Mouse (Mus musculus) gonadal fat pad, adult 2 months (tissue): Measurements from ENCODE around the gene Arhgap45. TPM values are rescaled to one million over a fixed set of nuclear protein-coding genes. Genes with fewer than 3 reads are reported as not detected.
"Not testable (repeated sequence)": the region's sequence is repeated elsewhere in the genome, so short reads cannot be mapped to it uniquely, and the experiment has no call there.

Experiments used
- DNase-seq: peaks from one replicate; pipeline ENCODE4 v3.0.0-alpha.2; 2012; ENCODE audit warnings: low read depth
- polyA plus RNA-seq: library from polyadenylated mRNA; depleted of rRNA; stranded (reverse); fragments of >200 nt; gene quantifications from 2 replicates; pipeline ENCODE4 v1.2.3, GENCODE M21; 2012

The Arhgap45 gene
- polyA plus RNA-seq, 1 experiment, result 20.1 TPM

GRCm38 (mm10) chr10:80033511-80034391, 17.3 kb downstream of the Arhgap45 start:
- DNase-seq, result no peak

- DNase-seq, result no peak
Measured at GRCm38 (mm10) chr10:80035148-80035547, 18.7 kb downstream of the Arhgap45 start.

DNA sequence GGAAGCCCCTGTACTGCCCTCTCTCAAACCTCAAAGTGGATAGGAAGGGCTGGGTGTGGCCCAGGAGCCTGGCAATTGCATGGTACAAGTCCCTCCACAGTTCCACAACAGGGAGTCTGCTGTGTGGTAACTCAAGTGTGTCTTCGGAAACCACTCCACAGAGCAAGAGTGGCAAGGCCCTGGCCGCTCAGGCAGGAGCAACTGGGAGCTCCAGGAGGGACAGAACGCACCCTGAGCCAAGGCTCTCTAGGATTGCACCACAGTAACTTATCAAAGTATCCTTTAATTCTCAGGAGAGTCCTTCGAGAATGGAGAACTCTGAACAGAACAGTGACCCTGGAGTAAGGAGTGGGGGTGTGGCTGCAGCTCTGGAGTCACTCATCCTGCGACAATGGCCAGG, 19.2 kb downstream of the Arhgap45 start:
- DNase-seq, result no peak

- DNase-seq, result no peak
Measured at GRCm38 (mm10) chr10:80036832-80037231, 20.4 kb downstream of the Arhgap45 start.

DNA sequence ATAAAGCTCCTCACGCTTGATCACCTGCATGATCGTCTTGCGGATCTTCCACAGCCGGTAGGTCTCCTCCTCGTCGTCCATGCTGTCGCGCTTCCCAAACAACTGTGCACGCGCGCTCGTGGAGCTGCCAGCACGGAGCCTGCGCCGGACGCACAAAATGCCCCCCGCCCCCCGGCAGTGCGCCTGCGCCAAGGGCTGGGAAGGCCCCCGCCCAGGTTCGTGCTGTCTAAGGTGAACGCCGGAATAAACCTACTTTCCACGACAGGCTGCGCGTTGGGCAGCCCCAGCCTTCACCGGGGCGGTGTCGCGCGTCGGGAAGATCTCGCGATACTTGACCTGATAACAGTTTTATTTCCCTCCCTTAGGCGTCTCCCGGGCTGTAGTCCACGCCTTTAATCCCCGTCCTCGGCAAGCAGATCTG, 23.1 kb downstream of the Arhgap45 start, which contains the start of gene Polr2e:
Polr2e (minus strand) TSS at position 237 of the 421 bp plus-strand sequence.
- no peak for DNase-seq

- not testable (repeated sequence) for DNase-seq
Measured at GRCm38 (mm10) chr10:80041409-80042060, 25.1 kb downstream of the Arhgap45 start.

GRCm38 (mm10) chr10:80044087-80044486, 27.6 kb downstream of the Arhgap45 start:
- no peak for DNase-seq

- DNase-seq, result not testable (repeated sequence)
Measured at GRCm38 (mm10) chr10:80045364-80045763, 28.9 kb downstream of the Arhgap45 start.

DNA sequence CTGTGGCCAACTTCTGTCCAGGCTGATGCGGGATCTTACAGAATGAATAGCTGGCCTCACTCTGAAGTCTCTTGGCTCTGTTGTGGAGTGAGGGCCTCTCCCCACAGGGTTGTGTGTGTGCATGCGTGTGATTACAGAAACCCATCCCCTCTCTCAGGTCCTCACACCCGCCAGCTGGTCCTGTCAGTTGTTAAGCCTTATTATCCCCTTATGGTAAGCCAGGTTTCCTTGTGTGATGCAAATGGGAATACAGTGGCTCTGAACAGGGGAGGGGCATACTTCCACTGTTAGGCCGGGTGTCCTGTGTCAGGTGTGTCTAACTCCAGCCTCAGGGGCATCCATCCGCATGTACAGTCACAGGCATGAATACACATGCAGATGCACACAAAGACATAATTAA, 29.3 kb downstream of the Arhgap45 start:
- no peak for DNase-seq

DNA sequence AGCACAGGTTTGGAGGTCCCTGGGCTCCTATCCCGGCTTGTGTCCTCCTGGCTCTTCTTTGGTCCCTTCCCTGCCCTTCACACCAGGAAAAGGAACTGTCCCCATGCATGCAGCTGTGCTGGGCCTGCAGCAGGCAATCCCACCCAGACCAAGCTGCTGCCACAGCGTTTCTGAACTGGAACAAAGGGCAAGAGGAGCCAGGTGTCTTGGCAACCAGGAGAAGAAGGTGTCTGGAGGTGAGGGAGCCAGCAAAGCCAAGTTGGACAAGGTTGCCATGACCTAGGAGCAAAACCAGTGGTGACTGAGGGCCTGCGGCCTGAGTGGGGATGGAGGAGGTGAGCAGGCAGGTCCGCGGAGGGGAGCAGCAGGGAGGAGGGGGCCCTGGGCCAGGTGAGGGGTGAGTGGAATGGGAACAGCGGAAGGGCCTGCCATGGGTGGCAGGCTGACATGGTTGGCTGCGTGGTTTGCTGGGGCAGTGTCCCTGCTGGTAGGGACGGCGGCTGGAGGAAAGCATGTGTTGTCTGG, 30.6 kb downstream of the Arhgap45 start, which contains the start of gene Gpx4:
Gpx4 (plus strand) TSS at position 126 of the 525 bp plus-strand sequence.
- no peak for DNase-seq

DNA sequence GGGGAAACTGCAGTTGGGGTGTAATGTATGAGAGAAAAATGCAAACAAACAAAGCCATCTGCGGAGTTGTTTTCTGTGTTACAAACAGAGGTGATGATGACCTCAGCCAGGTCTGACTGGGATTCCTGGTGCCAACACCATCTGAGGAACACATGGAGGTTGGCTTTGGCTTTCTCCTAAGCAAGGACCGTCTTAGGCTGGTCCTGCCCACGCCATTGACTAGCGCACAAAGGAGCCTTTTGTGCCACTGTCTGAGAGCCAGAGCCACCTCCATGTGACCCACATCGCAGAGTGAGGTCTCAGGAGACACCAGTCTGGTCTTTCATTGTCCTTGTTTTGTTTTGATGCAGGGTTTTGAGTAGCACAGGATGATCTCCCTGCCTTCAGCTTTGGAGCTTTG, 31.9 kb downstream of the Arhgap45 start:
- DNase-seq, result no peak

- no peak for DNase-seq
Measured at GRCm38 (mm10) chr10:80048834-80049233, 32.4 kb downstream of the Arhgap45 start.

DNA sequence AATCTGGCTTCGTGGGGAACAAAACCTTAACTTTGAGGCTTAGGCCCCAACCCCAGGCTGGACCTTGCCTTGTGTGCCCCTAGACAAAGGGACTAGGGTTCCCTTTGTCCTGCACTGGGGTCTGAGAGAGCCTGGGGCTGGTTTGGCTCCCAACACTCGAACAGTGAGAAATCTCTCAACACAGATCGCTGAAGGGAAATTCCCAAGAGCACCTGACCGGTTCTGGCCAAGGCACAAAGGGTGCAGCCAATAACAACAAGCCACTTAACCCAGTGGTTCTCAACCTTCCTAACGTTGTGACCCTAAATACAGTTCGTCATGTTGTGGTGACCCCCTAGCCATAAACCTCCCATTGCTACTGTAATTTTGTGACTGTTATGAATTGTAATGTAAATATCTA, 33.8 kb downstream of the Arhgap45 start:
- no peak for DNase-seq

GRCm38 (mm10) chr10:80050885-80051617, 34.6 kb downstream of the Arhgap45 start:
- no peak for DNase-seq

DNA sequence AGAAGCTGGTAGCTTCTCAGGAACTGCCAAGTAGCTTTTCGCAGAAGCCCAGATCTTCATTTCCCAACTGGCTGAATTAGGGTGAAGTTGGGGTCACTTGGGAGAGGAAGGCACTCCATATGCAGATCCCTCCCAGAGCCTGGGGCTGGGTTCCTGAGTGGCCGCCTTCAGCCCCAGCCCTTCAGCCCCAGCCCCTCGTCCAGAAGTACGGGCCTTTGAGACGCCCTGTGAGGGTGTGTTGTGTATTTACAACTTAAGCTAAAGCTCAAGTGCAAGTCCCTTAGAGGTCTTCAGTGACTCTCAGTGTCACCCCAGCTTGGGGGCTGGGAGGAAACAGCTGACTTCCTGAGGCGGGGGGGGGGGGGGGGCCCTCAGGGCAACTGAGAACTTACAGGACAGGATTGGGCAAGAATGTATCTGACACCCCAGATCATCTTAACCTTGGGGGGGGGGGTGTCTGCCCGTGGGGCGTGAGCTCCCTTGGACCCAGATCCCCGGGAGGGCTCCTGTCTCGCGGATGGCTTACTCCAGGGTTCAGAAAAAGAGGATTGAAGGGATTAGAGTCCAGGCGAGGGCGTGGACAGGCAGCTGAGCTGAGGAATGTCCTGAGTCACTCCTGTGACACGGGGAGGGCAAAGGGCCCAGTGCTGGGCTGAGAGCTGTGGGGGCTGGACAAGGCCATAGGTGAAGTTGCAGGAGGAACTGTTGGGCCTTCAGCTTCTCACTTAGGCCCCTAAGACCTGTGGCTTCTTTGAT, 35.3 kb downstream of the Arhgap45 start:
- no peak for DNase-seq

DNA sequence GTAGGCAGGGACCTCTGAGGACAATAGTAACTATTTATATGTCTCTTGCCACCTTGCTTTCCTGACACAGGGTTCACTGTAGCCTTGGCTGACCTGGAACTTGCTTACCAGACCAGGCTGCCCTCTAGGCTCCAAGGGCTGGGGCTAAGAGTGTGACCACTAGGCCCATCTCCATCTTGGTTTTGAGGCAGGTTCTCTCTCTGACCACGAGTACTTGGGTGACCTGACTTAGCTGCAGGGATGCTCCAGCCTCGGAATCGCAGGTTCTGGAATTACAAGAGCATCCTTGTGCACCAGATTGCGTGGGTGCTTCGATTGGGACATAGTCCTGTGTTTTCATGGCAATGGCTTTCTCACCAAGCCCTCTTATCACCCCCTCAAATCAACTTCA, 35.9 kb downstream of the Arhgap45 start:
- no peak for DNase-seq

DNA sequence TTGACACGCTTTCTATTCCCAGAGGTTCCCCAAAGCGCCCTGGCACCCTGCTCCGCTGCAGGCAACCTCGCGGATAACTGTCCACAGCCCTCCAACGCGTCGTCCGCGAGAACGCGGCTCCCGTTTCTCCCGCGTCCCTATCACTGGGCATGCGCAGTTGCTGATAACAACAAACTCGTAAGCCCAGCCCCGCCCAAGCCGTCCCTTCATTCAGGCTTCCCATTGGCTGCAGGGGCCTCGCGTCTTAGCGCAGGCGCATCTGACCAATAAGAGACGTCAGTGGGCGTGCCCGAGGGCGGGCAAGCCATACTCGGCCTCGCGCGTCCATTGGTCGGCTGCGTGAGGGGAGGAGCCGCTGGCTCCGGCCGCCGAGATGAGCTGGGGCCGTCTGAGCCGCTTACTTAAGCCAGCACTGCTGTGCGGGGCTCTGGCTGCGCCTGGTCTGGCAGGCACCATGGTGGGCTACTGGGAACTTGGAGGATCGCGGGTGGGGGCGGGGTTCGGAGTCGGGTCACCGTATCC, 36.9 kb downstream of the Arhgap45 start:
- no peak for DNase-seq

DNA sequence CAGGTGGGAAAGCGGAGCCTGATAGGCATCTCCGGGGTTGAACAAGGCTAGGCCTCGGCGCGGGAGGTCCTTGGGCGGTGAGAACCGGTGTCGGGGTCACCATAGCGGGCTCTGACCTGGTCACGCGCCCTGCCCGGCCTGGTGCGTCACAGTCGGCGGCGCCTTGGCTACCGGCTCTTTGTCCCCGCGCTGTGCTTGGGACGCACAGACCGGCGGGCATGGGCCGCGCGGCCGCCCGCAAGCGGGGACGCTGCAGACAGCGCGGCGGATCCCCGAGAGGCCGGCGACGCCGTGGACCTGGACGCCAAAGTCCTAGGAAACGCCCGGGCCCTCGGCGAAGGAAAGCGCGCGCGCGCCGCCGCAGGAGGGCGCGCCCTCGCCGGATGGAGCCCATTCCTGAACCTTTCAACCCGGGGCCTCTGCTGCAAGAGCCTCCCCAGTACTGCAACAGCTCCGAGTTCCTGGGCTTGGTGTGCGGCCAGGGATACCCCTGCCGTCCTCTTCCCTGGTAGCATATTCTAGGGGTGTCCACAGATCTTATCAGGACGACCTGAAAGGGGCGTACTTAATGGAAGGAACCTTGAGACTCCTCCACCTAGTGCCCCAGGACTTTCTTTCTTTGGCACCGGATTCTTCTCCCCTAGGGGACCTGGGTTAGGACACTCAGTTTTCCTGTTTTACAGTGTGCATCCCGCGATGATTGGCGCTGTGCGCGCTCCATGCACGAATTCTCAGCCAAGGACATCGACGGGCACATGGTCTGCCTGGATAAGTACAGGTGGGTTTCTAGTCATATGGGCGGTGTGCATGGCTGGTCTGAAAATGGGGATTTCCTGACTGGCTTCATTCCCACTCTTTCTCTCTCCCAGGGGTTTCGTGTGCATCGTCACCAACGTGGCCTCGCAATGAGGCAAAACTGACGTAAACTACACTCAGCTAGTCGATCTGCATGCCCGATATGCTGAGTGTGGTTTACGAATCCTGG, 37.7 kb downstream of the Arhgap45 start:
- no peak for DNase-seq

DNA sequence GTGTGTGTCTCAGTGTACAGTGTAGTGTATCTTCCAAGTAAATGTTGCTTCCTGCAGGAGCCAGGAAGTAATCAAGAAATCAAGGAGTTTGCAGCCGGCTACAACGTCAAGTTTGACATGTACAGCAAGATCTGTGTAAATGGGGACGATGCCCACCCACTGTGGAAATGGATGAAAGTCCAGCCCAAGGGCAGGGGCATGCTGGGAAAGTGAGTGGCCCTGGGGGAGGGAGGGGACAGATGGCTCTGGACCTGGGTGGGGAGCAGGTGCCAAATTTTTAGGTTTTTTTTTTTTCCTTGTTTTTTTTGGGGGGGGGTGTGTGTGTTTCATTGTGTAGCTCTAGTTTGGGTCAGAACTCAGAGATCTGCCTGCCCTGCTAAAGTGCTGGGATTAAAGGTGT, 38.5 kb downstream of the Arhgap45 start:
- not testable (repeated sequence) for DNase-seq

DNA sequence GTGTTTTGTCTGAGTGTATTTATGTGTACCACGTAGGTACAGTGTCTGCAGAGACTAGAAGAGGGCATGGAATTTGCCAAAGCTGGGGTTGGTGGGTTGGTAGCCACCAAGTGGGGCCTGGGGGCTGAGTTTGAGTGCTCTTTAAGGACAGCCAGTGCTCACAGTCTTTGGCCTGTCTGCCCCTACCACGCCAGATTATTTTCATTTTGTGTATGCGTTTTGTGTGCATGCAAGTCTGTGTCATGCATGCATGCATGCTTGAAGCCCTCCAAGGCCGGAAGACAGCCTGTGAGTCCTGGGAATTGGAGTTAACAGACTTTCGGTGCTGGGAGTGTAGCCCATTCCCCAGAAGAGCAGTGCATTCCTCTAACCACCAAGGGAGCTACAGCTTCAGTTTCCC, 38.9 kb downstream of the Arhgap45 start:
- no peak for DNase-seq
